Mouse (Mus musculus) C2C12 (cell line): Measurements from ENCODE around the gene Tdrd7.

Experiments used
- CTCF ChIP-seq: IDR thresholded peaks from one replicate; pipeline ENCODE4 v1.5.1; 2011; ENCODE audit not compliant: control insufficient read depth, insufficient read depth, insufficient read length
- MAX ChIP-seq: IDR thresholded peaks from one replicate; pipeline ENCODE4 v1.6.1; 2011; ENCODE audit warnings: mild to moderate bottlenecking, control low read depth
- MYOD1 ChIP-seq: IDR thresholded peaks from one replicate; pipeline ENCODE4 v1.6.1; 2011; ENCODE audit warnings: low read depth; ENCODE audit not compliant: control insufficient read depth, insufficient read length
- MYOG ChIP-seq: IDR thresholded peaks from one replicate; pipeline ENCODE4 v1.6.1; 2011; ENCODE audit not compliant: control insufficient read depth, insufficient read length; ENCODE audit errors: extremely low read depth
- USF1 ChIP-seq: IDR thresholded peaks from one replicate; pipeline ENCODE4 v1.6.1; 2011; ENCODE audit warnings: low read depth, mild to moderate bottlenecking, control low read depth, moderate library complexity

GRCm38 (mm10) chr4:46069851-46070482 lies 104.8 kb downstream of the Tdrd7 start:
- TF ChIP-seq CTCF (no peak), MAX (no peak), MYOD1 (no peak), USF1 (peak; percentile 35), MYOG (no peak)
